24 mouse cellular contexts compared by ENCODE assay signal in the genomic region with DNA sequence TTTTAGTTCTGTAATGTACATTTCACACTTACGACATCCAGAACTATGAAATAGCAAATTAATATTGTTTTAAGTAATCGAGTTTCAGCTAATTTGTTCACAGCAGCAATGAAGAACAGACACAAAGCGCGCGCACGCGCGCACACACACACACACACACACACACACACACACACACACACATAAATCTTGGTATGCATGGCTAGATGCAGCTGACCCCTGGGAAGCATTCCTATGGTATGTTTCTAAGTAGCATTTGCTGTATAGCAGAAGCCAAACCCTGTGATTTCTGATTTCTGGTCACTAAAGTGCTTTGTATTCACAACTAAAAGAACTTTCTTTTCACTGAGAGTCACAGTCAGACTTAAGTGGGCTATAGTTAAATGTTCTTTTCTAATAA.
DNase-seq lines count a peak whose midpoint lies in the region; ATAC-seq lines count a peak whose summit lies in the region.
"Had no signal": no experiment of that assay in that cellular context is flagged by ENCODE, and none has a peak within 500 bp of the region (broad histone marks: within the 10 kb centered on the region; RNA-seq: fewer than 3 reads in every experiment).

No protein-coding gene starts in this region.

- peak; percentile 67; the same call in 1 of the 2 replicates for ATAC-seq in hindbrain, embryonic 12.5 days (ENCODE audit: low FRiP score)
- no peak for ATAC-seq in hindbrain, embryonic 16.5 days
- peak; percentile 79 for ATAC-seq in neural tube, embryonic 11.5 days (ENCODE audit: insufficient read depth, low FRiP score, low TSS enrichment)
- ATAC-seq: forebrain, postnatal 0 days; intestine, postnatal 0 days had no signal

- peak; percentile 7 for DNase-seq in embryo, embryonic 11 days
- DNase-seq in embryo, embryonic 9.5 days (ENCODE audit: extremely low spot score) = no peak
- DNase-seq in neural tube, embryonic 11.5 days (ENCODE audit: low spot score) = peak; percentile 11
- DNase-seq in neural tube, embryonic 10.5 days (ENCODE audit: extremely low spot score, low spot score) = no peak
- DNase-seq in embryonic facial prominence, embryonic 10.5 days (ENCODE audit: low spot score) = peak; percentile 7
- DNase-seq in Muller cell, postnatal 12 days (ENCODE audit: inconsistent ontology term) = no peak
- DNase-seq: adrenal gland, adult 2 months; adrenal gland, postnatal 25 days; B cell, adult 2 months; cerebellum, adult 11-12 months; cerebellum, adult 8-10 months; cerebellum, postnatal 36 days; forebrain, postnatal 0 days; gastrocnemius, adult 2 months; gastrocnemius, postnatal 14 days; heart, adult 11 months had no signal

- WGBS in hindbrain, embryonic 12.5 days = 67% methylated on average over 8 of the region's 8 CpGs
- WGBS in hindbrain, embryonic 16.5 days = 54% methylated on average over 8 of the region's 8 CpGs
- WGBS in neural tube, embryonic 11.5 days = 66% methylated on average over 8 of the region's 8 CpGs
- 84% methylated on average over 8 of the region's 8 CpGs for WGBS in embryonic facial prominence, embryonic 10.5 days

- no peak overlapping the region for H3K4me3 ChIP-seq in hindbrain, embryonic 12.5 days
- H3K4me3 ChIP-seq in hindbrain, embryonic 16.5 days (ENCODE audit: low read length) = no peak overlapping the region
- H3K4me3 ChIP-seq in neural tube, embryonic 11.5 days (ENCODE audit: low read depth, low read length) = no peak overlapping the region
- no peak overlapping the region for H3K4me3 ChIP-seq in embryonic facial prominence, embryonic 10.5 days
- H3K4me3 ChIP-seq: embryonic facial prominence, embryonic 12.5 days; embryonic facial prominence, embryonic 15.5 days; gastrocnemius, adult 2 months had no signal

- H3K9me3 ChIP-seq in hindbrain, embryonic 12.5 days (replicated peaks) = no peaks in the 10 kb centered on the region
- no peaks in the 10 kb centered on the region for H3K9me3 ChIP-seq in hindbrain, embryonic 16.5 days (ENCODE audit: control insufficient read depth, low read length)
- no peaks in the 10 kb centered on the region for H3K9me3 ChIP-seq in neural tube, embryonic 11.5 days (ENCODE audit: control insufficient read depth, low read length)
- H3K9me3 ChIP-seq in embryonic facial prominence, embryonic 10.5 days = no peaks in the 10 kb centered on the region
- H3K9me3 ChIP-seq: embryonic facial prominence, embryonic 12.5 days; embryonic facial prominence, embryonic 15.5 days; G1E had no signal

- H3K4me1 ChIP-seq in hindbrain, embryonic 12.5 days = no peaks in the 10 kb centered on the region
- no peaks in the 10 kb centered on the region for H3K4me1 ChIP-seq in hindbrain, embryonic 16.5 days (ENCODE audit: control insufficient read depth, insufficient read depth, low read depth, low read length)
- H3K4me1 ChIP-seq in neural tube, embryonic 11.5 days (ENCODE audit: control insufficient read depth, insufficient read depth, low read length) = no peaks in the 10 kb centered on the region
- H3K4me1 ChIP-seq in embryonic facial prominence, embryonic 10.5 days = no peaks in the 10 kb centered on the region
- H3K4me1 ChIP-seq: embryonic facial prominence, embryonic 12.5 days; embryonic facial prominence, embryonic 15.5 days had no signal

- peaks cover 32% of the 10 kb centered on the region for H3K27me3 ChIP-seq in hindbrain, embryonic 12.5 days
- peaks cover 5% of the 10 kb centered on the region; the same call in 1 of the 2 replicates for H3K27me3 ChIP-seq in hindbrain, embryonic 16.5 days (replicated peaks; ENCODE audit: control insufficient read depth, insufficient read depth, low read length)
- peaks cover 15% of the 10 kb centered on the region for H3K27me3 ChIP-seq in neural tube, embryonic 11.5 days (ENCODE audit: control insufficient read depth, insufficient read depth, low read length)
- H3K27me3 ChIP-seq in embryonic facial prominence, embryonic 10.5 days (replicated peaks; ENCODE audit: low read depth, poor library complexity, severe bottlenecking) = peaks cover 70% of the 10 kb centered on the region
- H3K27me3 ChIP-seq: CH12.LX; embryonic facial prominence, embryonic 12.5 days had no signal

- no peak overlapping the region for H3K9ac ChIP-seq in hindbrain, embryonic 12.5 days
- H3K9ac ChIP-seq in hindbrain, embryonic 16.5 days (ENCODE audit: low read depth, low read length) = no peak overlapping the region
- H3K9ac ChIP-seq in neural tube, embryonic 11.5 days (ENCODE audit: low read length) = no peak overlapping the region
- H3K9ac ChIP-seq: embryonic facial prominence, embryonic 12.5 days; embryonic facial prominence, embryonic 15.5 days; forebrain, postnatal 0 days had no signal

- no peak overlapping the region for H3K4me2 ChIP-seq in hindbrain, embryonic 12.5 days (replicated peaks)
- no peak overlapping the region for H3K4me2 ChIP-seq in hindbrain, embryonic 16.5 days (ENCODE audit: low read length)
- no peak overlapping the region for H3K4me2 ChIP-seq in neural tube, embryonic 11.5 days (ENCODE audit: low read depth)
- H3K4me2 ChIP-seq: embryonic facial prominence, embryonic 12.5 days; embryonic facial prominence, embryonic 15.5 days; heart, embryonic 11.5 days had no signal

- H3K27ac ChIP-seq in hindbrain, embryonic 12.5 days = no peak overlapping the region
- no peak overlapping the region for H3K27ac ChIP-seq in hindbrain, embryonic 16.5 days (ENCODE audit: low read depth, low read length)
- H3K27ac ChIP-seq in neural tube, embryonic 11.5 days (ENCODE audit: low read depth, low read length) = no peak overlapping the region
- no peak overlapping the region for H3K27ac ChIP-seq in embryonic facial prominence, embryonic 10.5 days (replicated peaks)
- H3K27ac ChIP-seq: embryonic facial prominence, embryonic 12.5 days; embryonic facial prominence, embryonic 15.5 days; gastrocnemius, adult 2 months had no signal

- H3K36me3 ChIP-seq in hindbrain, embryonic 12.5 days = no peaks in the 10 kb centered on the region
- no peaks in the 10 kb centered on the region for H3K36me3 ChIP-seq in hindbrain, embryonic 16.5 days (ENCODE audit: control insufficient read depth, insufficient read depth, low read length)
- no peaks in the 10 kb centered on the region for H3K36me3 ChIP-seq in neural tube, embryonic 11.5 days (ENCODE audit: control insufficient read depth, insufficient read depth, low read length)
- no peaks in the 10 kb centered on the region for H3K36me3 ChIP-seq in embryonic facial prominence, embryonic 10.5 days (replicated peaks)
- H3K36me3 ChIP-seq: embryonic facial prominence, embryonic 12.5 days; embryonic facial prominence, embryonic 15.5 days; G1E had no signal

Comparison
In these comparisons a context has a peak if more than half of its experiments do, and no peak if none do; other contexts are left out.
1. DNase-seq: peak in embryo, embryonic 11 days (single experiment), neural tube, embryonic 11.5 days (single experiment) and embryonic facial prominence, embryonic 10.5 days (single experiment); none in embryo, embryonic 9.5 days (single experiment), neural tube, embryonic 10.5 days (single experiment) and Muller cell, postnatal 12 days (single experiment).